Mouse (Mus musculus) intestine, postnatal 0 days (tissue): ENCODE measurements around the gene Slc4a1. TPM values are rescaled to one million over a fixed set of nuclear protein-coding genes. Genes with fewer than 3 reads are reported as not detected.

ENCODE experiments used
- ATAC-seq: fragments of 200-750 bp; cut with Nextera tagmentation; 2 replicates; pipeline ENCODE4 v1.8.0; 2017; ENCODE audit warnings: mild to moderate bottlenecking, moderate TSS enrichment, moderate library complexity
- H3K27ac ChIP-seq: fragments of 300-500 bp; sonication (generic); 2 replicates; pipeline ENCODE4 v1.5.1; 2014; ENCODE audit warnings: mild to moderate bottlenecking, low read depth, low read length, moderate library complexity
- H3K27me3 ChIP-seq: fragments of 300-500 bp; sonication (generic); replicated peaks from 2 replicates; pipeline ENCODE4 v1.6.1; 2014; ENCODE audit warnings: low read length, mixed read lengths; ENCODE audit not compliant: control insufficient read depth, insufficient read depth
- H3K36me3 ChIP-seq: fragments of 300-500 bp; sonication (generic); 2 replicates; pipeline ENCODE4 v1.6.1; 2014; ENCODE audit warnings: mild to moderate bottlenecking, moderate library complexity; ENCODE audit not compliant: control insufficient read depth, insufficient read depth
- H3K4me1 ChIP-seq: fragments of 300-500 bp; sonication (generic); replicated peaks from 2 replicates; pipeline ENCODE4 v1.6.1; 2014; ENCODE audit warnings: antibody characterized with exemption, low read length, mixed read lengths; ENCODE audit not compliant: control insufficient read depth, insufficient read depth
- H3K4me2 ChIP-seq: fragments of 300-500 bp; sonication (generic); replicated peaks from 2 replicates; pipeline ENCODE4 v1.6.1; 2014; ENCODE audit warnings: low read depth, mild to moderate bottlenecking, moderate library complexity
- H3K4me3 ChIP-seq: fragments of 300-500 bp; sonication (generic); 2 replicates; pipeline ENCODE4 v1.5.1; 2014; ENCODE audit warnings: low read depth, low read length
- H3K9ac ChIP-seq: fragments of 300-500 bp; sonication (generic); 2 replicates; pipeline ENCODE4 v1.6.1; 2014; ENCODE audit warnings: mild to moderate bottlenecking, low read depth, low read length
- H3K9me3 ChIP-seq: fragments of 300-500 bp; sonication (generic); 2 replicates; pipeline ENCODE4 v1.6.1; 2016; ENCODE audit warnings: mixed run types; ENCODE audit not compliant: control insufficient read depth
- CTCF ChIP-seq: sonication (generic); IDR thresholded peaks from 2 replicates; pipeline ENCODE4 v1.5.1; 2016; ENCODE audit warnings: low read depth, mild to moderate bottlenecking, control low read depth, antibody characterized with exemption, moderate library complexity
- WGBS: fragments of 180-500 bp; shearing (Covaris S2); extraction: QIAGEN DNeasy Blood & Tissue Kit; methylation state at CpG from one replicate; pipeline ENCODE4 v1.1.7; 2014; 5-methylcytosine and 5-hydroxymethylcytosine counted together
- polyA plus RNA-seq: library from polyadenylated mRNA; unstranded; fragments of >200 nt; fragmentation: Nextera tagmentation; extraction: Ambion mirVana; gene quantifications from 2 replicates; pipeline ENCODE4 v1.2.1, GENCODE M21; 2015

Slc4a1 gene
- polyA plus RNA-seq, 1 experiment from 2014 or later, result 0.29 TPM

DNA sequence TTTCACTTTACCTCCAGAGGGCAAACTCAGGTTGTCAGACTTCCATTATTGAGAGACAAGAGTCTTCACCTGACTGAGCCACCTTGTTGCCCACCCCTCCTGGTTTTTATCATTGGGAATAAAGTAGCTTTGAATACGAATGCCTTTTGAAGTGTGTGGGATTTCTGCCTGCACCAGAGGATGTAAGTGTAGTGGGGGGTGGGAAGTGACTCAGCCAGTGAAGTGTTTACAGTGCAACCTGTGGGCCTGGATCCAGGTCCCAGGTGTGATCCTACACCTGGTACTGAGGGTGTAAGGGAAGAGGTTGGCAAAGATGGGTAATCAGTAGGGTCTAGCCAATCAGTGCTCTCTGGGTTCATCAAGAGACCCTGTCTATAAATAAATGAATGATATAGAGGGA, 42.5 kb downstream of the Slc4a1 start:
- 74% methylated on average over 1 of the region's 1 CpGs for WGBS
- no peaks in the 10 kb centered on the region for H3K9me3 ChIP-seq
- no peak for TF ChIP-seq CTCF
- no peaks in the 10 kb centered on the region for H3K36me3 ChIP-seq
- H3K4me1 ChIP-seq, result no peaks in the 10 kb centered on the region
- H3K4me2 ChIP-seq, result no peak overlapping the region
- H3K9ac ChIP-seq, result no peak overlapping the region
- no peak overlapping the region for H3K27ac ChIP-seq
- no peak for ATAC-seq
- no peak overlapping the region for H3K4me3 ChIP-seq
- no peaks in the 10 kb centered on the region; the same call in 1 of the 2 replicates for H3K27me3 ChIP-seq

DNA sequence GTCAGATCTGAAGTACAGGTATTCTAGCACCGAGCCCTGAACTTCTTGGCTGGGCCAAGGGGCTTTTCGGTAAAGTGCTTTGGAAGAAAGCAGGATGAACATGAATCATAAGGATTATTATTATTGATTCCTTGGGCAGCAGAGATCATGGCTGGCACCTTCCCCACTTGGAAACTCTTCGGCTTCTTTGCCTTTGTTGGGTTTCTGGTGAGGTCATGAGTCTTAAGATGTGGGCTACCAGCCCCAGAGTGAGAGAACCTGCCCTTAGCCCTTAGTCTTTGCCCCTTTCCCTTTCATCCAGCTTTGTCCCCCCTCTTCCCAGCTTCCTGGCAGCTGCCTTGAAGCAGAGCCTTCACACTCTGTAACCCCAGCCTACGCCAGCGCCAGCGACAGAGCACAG, 44.1 kb downstream of the Slc4a1 start:
- WGBS, result 80% methylated on average over 6 of the region's 6 CpGs
- TF ChIP-seq CTCF, result no peak
- Histone ChIP-seq H3K4me1 (no peaks in the 10 kb centered on the region), H3K27ac (no peak overlapping the region), H3K9me3 (no peaks in the 10 kb centered on the region), H3K4me2 (no peak overlapping the region), H3K9ac (no peak overlapping the region), H3K36me3 (no peaks in the 10 kb centered on the region), H3K27me3 (no peaks in the 10 kb centered on the region; the same call in 1 of the 2 replicates), H3K4me3 (no peak overlapping the region)
- no peak for ATAC-seq

DNA sequence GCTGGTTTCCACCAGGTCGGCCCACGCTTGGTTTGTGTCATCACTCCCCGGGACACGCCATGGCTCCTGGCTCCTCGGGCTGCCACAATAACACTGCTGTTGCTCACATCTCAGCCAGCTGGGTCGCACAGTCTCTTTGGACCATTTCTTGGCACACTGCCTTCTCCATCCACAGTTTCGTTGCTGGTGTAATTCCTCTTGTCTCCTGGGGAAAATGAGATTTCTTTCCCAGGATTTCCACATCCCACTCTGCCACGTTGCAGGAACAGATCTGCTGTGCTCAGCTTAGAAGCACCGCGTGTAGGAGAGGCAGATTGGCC, 45.4 kb downstream of the Slc4a1 start:
- H3K4me1 ChIP-seq, result no peaks in the 10 kb centered on the region
- H3K4me2 ChIP-seq, result peak overlapping the region; percentile 89
- H3K9me3 ChIP-seq, result no peaks in the 10 kb centered on the region
- no peaks in the 10 kb centered on the region for H3K36me3 ChIP-seq
- no peaks in the 10 kb centered on the region; the same call in 1 of the 2 replicates for H3K27me3 ChIP-seq
- ATAC-seq, result no peak
- no peak for TF ChIP-seq CTCF
- peak overlapping the region; percentile 97 for H3K4me3 ChIP-seq
- WGBS, result 18% methylated on average over 10 of the region's 10 CpGs
- H3K9ac ChIP-seq, result peak overlapping the region; percentile 98; the same call in 1 of the 2 replicates
- peak overlapping the region; percentile 99 for H3K27ac ChIP-seq

DNA sequence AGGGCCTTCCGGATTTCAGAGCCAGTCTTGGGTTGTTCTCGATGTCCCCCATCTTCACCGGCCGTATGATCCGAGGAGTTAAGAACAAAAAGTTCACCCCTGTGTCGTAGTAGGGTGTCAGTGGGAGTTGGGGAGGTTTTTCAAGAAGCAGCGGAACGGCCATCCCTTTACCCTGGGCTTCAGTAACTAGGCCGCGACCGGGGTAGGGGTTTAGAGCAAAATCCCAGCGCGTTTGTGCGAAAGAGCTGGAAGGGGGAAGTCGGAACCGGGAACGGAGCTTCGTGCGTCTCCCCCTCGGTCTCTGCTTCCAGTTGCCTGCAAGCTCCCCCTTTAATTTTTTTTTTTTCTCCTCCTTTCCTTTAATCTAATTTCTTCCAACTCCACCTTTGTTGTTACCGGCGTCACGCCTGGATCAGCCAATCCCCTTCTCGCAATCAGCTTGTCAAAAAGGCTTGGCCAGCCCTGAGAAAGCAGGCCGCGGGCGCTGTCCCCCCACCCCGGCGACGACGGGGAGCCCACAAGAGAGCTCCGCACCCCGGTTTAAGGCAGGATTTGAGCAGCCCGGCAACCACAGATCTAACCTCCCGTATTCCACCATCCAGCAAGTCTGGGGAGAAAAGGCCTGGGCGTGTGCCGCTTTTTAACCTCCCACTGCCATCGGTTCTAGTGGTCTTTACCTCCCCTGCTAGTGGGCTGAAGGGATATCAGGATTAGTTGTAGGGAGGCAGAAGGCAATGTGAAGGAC, 45.9 kb downstream of the Slc4a1 start:
- no peak for TF ChIP-seq CTCF
- H3K27ac ChIP-seq, result peak overlapping the region; percentile 99
- peak overlapping the region; percentile 89 for H3K4me2 ChIP-seq
- H3K9ac ChIP-seq, result peak overlapping the region; percentile 98
- 1% methylated on average over 38 of the region's 38 CpGs for WGBS
- peak overlapping the region; percentile 97 for H3K4me3 ChIP-seq
- H3K36me3 ChIP-seq, result no peaks in the 10 kb centered on the region
- H3K27me3 ChIP-seq, result no peaks in the 10 kb centered on the region; the same call in 1 of the 2 replicates
- ATAC-seq, result no peak
- H3K9me3 ChIP-seq, result no peaks in the 10 kb centered on the region
- no peaks in the 10 kb centered on the region for H3K4me1 ChIP-seq

DNA sequence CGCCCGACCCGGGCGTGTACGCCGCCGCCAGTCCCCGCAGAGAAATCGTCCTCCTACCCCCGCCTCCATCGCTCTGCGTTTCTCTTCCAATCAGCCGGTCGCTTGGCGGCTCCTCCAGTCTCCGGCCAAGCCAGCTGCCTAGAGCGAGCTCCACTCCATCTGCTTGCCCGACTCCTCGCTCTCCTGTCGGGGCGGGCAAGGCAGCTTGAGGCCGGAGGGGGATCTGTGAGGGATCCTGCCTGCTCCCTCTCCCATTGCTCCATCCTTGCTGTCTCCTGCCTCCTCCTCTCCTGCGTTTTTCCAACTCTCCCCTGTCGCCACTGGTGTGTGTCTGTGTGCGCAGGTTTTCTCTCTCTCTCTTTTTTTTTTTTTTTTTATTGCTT, 46.6 kb downstream of the Slc4a1 start, which contains the start of gene Ubtf:
Gene Ubtf (minus strand): TSS at position 333 of the 383 bp plus-strand sequence.
- TF ChIP-seq CTCF, result no peak; the same call in 1 of the 2 replicates
- Histone ChIP-seq H3K4me3 (peak within 1 kb of the TSS; percentile 97), H3K27ac (peak within 1 kb of the TSS; percentile 99), H3K27me3 (no peaks in the 10 kb centered on the region; the same call in 1 of the 2 replicates), H3K9ac (peak within 1 kb of the TSS; percentile 98), H3K36me3 (peaks cover 3% of the 10 kb centered on the region; the same call in 1 of the 2 replicates), H3K4me2 (peak within 1 kb of the TSS; percentile 89), H3K4me1 (no peaks in the 10 kb centered on the region), H3K9me3 (no peaks in the 10 kb centered on the region)
- 1% methylated on average over 25 of the region's 25 CpGs for WGBS
- peak; percentile 5; the same call in 1 of the 2 replicates for ATAC-seq

DNA sequence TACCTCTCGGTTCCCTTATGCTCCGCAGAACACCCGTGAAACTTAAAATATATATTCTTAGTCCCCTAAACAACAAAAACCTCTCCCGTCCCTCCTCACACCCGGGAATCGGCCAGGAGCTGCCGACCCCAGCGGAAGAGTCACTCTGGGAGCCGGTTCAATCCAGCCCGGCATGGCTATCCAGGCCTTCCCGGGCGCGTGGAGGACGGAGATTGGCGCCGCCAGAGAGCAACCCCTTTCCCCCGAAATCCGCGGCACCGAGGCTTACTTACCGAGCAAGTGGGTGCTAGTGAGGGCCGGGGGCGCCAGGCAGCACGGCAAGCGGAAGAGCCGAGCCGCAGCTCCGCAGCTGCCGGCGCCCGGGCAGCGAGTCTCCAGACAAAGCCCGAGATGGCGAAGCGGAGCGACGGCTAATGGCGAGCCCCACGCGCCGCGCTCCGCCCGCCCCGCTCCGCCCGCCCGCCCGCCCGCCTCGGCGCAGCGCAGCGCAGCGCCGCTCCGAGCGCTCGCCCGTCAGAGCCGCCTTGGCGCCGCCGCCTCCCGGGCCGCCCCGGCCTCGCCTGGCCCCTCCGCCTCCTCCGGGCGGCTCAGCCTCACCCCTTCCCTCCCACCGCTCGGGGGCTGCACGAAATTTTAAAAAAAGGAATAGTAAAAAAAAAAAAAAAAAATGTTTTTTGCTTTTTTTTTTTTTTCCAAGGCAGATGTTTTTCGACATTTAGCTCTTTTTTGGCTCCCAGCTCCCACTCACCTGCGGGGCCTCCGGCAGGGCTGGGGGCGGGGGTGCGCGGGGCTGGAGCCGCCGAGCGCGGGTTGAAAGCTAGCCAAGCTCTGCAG, 47.2 kb downstream of the Slc4a1 start:
- H3K36me3 ChIP-seq, result peaks cover 9% of the 10 kb centered on the region
- peak overlapping the region; percentile 99 for H3K27ac ChIP-seq
- no peaks in the 10 kb centered on the region for H3K4me1 ChIP-seq
- WGBS, result under 1% methylated on average over 67 of the region's 84 CpGs
- TF ChIP-seq CTCF, result no peak
- peak overlapping the region; percentile 89 for H3K4me2 ChIP-seq
- peak overlapping the region; percentile 98 for H3K9ac ChIP-seq
- peak; percentile 15; the same call in 1 of the 2 replicates for ATAC-seq
- H3K9me3 ChIP-seq, result no peaks in the 10 kb centered on the region
- peak overlapping the region; percentile 97 for H3K4me3 ChIP-seq
- H3K27me3 ChIP-seq, result no peaks in the 10 kb centered on the region; the same call in 1 of the 2 replicates
